ENCODE assay signal across 9 mouse cellular contexts in the genomic region with DNA sequence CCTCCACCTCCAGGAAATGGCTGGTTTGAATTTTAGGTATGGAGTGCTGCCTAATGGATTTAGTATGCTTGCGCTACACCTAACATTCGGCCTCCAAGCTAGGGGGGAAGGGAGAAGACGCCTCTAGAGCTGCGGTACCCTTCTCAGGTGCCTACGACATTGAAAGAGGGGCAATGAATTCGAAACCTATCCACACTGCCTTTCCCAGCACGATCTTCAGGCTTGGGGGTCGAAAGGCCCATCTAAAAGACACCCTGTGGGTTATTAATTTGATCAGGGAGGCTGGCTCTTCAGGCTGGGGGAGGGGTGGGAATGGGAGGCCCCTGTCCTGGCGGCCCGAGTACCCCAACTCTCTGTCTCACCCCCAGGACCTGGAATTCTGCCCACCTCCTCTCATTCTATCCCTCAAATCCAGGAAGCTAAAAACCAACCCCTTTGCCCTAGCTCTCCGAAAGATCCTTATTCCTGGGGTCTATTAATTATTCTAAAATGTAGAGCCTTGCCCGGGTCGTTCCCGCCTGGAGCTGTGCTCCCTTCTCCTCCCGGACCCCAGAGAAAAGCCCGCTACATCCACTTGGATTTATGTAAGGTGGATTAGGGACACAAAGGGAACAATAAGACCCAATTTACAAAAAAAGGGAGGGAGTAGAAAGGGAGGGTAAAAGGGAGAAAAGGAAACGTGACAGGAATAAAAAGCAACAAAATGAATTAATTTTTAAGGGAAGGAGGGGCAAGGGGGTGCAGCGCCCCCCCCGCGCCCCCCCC. TPM values are rescaled to one million over a fixed set of nuclear protein-coding genes. Genes with fewer than 3 reads are reported as not detected.
DNase-seq lines count a peak whose midpoint lies in the region; ATAC-seq lines count a peak whose summit lies in the region.
"Had no signal": no experiment of that assay in that cellular context is flagged by ENCODE, and none has a peak within 500 bp of the region (broad histone marks: within the 10 kb centered on the region; RNA-seq: fewer than 3 reads in every experiment).

No protein-coding gene starts in this region.

- peak overlapping the region; percentile 96 for H3K4me2 ChIP-seq in kidney, embryonic 14.5 days (replicated peaks; ENCODE audit: low read depth, low read length)
- peak overlapping the region; percentile 92 for H3K4me2 ChIP-seq in hindbrain, embryonic 15.5 days
- peak overlapping the region; percentile 82 for H3K4me2 ChIP-seq in midbrain, embryonic 16.5 days (ENCODE audit: low read length)

- H3K4me3 ChIP-seq in kidney, embryonic 14.5 days (ENCODE audit: low read length), result peak overlapping the region; percentile 71
- peak overlapping the region; percentile 68 for H3K4me3 ChIP-seq in hindbrain, embryonic 15.5 days
- peak overlapping the region; percentile 57 for H3K4me3 ChIP-seq in midbrain, embryonic 16.5 days (ENCODE audit: low read depth, low read length)

- peak overlapping the region; percentile 64 for H3K9ac ChIP-seq in kidney, embryonic 14.5 days (ENCODE audit: low read depth, low read length)
- peak overlapping the region; percentile 71 for H3K9ac ChIP-seq in hindbrain, embryonic 15.5 days
- peak overlapping the region; percentile 78 for H3K9ac ChIP-seq in midbrain, embryonic 16.5 days (ENCODE audit: low read depth, low read length)

- no peak overlapping the region for H3K27ac ChIP-seq in kidney, embryonic 14.5 days (ENCODE audit: low read depth, low read length)
- peak overlapping the region; percentile 87 for H3K27ac ChIP-seq in hindbrain, embryonic 15.5 days (replicated peaks)
- peak overlapping the region; percentile 75 for H3K27ac ChIP-seq in midbrain, embryonic 16.5 days (ENCODE audit: low read length)

- H3K4me1 ChIP-seq in kidney, embryonic 14.5 days (ENCODE audit: control insufficient read depth, insufficient read depth, low read length), result peaks cover 17% of the 10 kb centered on the region
- peaks cover 37% of the 10 kb centered on the region for H3K4me1 ChIP-seq in hindbrain, embryonic 15.5 days (replicated peaks)
- peaks cover 30% of the 10 kb centered on the region for H3K4me1 ChIP-seq in midbrain, embryonic 16.5 days (ENCODE audit: control insufficient read depth, insufficient read depth, low read length)

- 2% methylated on average over 17 of the region's 20 CpGs for WGBS in kidney, embryonic 14.5 days
- 3% methylated on average over 20 of the region's 20 CpGs for WGBS in hindbrain, embryonic 15.5 days
- WGBS in midbrain, embryonic 16.5 days, result under 1% methylated on average over 20 of the region's 20 CpGs

- ATAC-seq in kidney, embryonic 14.5 days (ENCODE audit: low FRiP score, low TSS enrichment), result no peak
- no peak for ATAC-seq in hindbrain, embryonic 15.5 days (ENCODE audit: low FRiP score, low read depth)
- ATAC-seq in midbrain, embryonic 16.5 days, result no peak
- ATAC-seq in CD4-positive, CD25-positive, alpha-beta regulatory T cell, adult 4 months, result no peak

- H3K36me3 ChIP-seq in kidney, embryonic 14.5 days (ENCODE audit: control insufficient read depth, insufficient read depth, low read length), result 0 out of 2 replicates have a peak, but pooled peaks cover 3% of the 10 kb centered on the region
- H3K36me3 ChIP-seq in hindbrain, embryonic 15.5 days, result no peaks in the 10 kb centered on the region
- no peaks in the 10 kb centered on the region for H3K36me3 ChIP-seq in midbrain, embryonic 16.5 days (ENCODE audit: control insufficient read depth, insufficient read depth, low read length)

- no peaks in the 10 kb centered on the region for H3K9me3 ChIP-seq in kidney, embryonic 14.5 days (ENCODE audit: control insufficient read depth, low read length)
- no peaks in the 10 kb centered on the region for H3K9me3 ChIP-seq in hindbrain, embryonic 15.5 days
- H3K9me3 ChIP-seq in midbrain, embryonic 16.5 days (replicated peaks; ENCODE audit: control insufficient read depth, low read length, poor library complexity, severe bottlenecking), result no peaks in the 10 kb centered on the region
- H3K9me3 ChIP-seq: megakaryocyte, embryonic 14.5 days had no signal

- no peak for DNase-seq in kidney, adult 8-10 months
- peak; percentile 68 for DNase-seq in embryo, embryonic 11 days
- DNase-seq in c-Kit-positive CD71-positive TER-119-positive erythroid progenitor cells, embryonic 14.5 days (ENCODE audit: low spot score), result no peak
- DNase-seq in ovary, postnatal 14 days (ENCODE audit: low spot score), result no peak

- H3K27me3 ChIP-seq in kidney, embryonic 14.5 days (ENCODE audit: control insufficient read depth, insufficient read depth, low read length), result peaks cover 8% of the 10 kb centered on the region; the same call in 1 of the 2 replicates
- H3K27me3 ChIP-seq in hindbrain, embryonic 15.5 days, result no peaks in the 10 kb centered on the region
- H3K27me3 ChIP-seq in midbrain, embryonic 16.5 days (ENCODE audit: control insufficient read depth, insufficient read depth, low read depth, low read length), result no peaks in the 10 kb centered on the region

RNA-seq across cellular contexts. Expression of gene Epha4, which starts 2.3 kb away (rescaled TPM):
- polyA plus RNA-seq in kidney, embryonic 14.5 days (2014; fragmentation: Nextera tagmentation; extraction: Ambion mirVana), result 12.1 and 24.0 TPM in 2 replicates
- 37.9 and 49.8 TPM in 2 replicates for polyA plus RNA-seq in hindbrain, embryonic 15.5 days (2015; fragmentation: Nextera tagmentation; extraction: Ambion mirVana)
- polyA plus RNA-seq in midbrain, embryonic 16.5 days (2015; fragmentation: Nextera tagmentation; extraction: Ambion mirVana), result 30.4 and 36.8 TPM in 2 replicates
- polyA plus RNA-seq in CD4-positive, CD25-positive, alpha-beta regulatory T cell, adult 4 months (2017; shearing (Covaris generic)), result under 1 TPM in 1 of 2 experiments, not detected in 1; 0.07 TPM

Comparison
In these comparisons a context has a peak if more than half of its experiments do, and no peak if none do; other contexts are left out.
1. RNA of gene Epha4, which starts 2.3 kb away (polyA plus RNA-seq): 37.9 to 49.8 TPM in hindbrain, embryonic 15.5 days, 30.4 to 36.8 TPM in midbrain, embryonic 16.5 days and 12.1 to 24.0 TPM in kidney, embryonic 14.5 days; 0.07 TPM in CD4-positive, CD25-positive, alpha-beta regulatory T cell, adult 4 months; every median in the first group is over 10 times any median in the second.
2. Peak in every context shown above with its lines, with median percentiles within 50 percentile points of each other: H3K4me2 ChIP-seq, H3K4me3 ChIP-seq and H3K9ac ChIP-seq.